Comparison of ENCODE assay signal across 7 mouse cellular contexts in the genomic region with DNA sequence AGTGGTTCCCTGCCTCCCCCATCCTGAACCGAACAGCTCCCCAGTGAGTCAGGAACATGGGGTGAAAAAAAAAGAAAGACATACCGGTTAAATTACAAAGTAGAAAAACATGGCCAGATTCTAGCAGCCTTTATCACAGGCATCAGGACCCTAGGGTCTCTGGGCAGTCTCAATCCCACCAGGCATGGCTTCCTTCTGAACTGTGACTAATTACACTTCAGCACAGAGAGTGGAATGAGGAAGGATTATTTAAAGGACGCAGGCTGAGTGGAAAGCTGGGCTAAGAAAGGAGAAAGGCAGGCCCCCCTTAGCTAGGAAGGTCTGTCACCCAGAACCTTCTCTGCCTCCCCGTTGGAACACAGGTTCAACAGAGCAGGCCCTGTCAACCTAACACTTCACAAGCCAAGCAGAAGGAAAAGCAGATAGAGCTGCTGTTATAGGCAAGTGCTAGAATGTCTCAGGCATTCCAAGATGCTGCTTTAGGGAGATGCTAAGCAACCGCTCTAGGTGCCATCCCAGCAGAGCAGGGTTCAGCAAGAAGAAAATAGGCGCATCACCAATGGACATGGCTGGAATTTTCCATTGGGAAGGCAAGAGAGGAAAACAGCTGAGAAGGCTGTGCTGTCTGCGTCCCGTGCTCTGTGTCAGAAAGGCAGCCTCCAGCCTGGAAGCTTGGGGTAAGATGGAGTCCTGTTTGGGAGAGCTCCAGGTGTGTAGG. TPM values are rescaled to one million over a fixed set of nuclear protein-coding genes. Genes with fewer than 3 reads are reported as not detected.
DNase-seq lines count a peak whose midpoint lies in the region; ATAC-seq and TF ChIP-seq lines count a peak whose summit lies in the region.

No protein-coding gene starts in this region.

- H3K36me3 ChIP-seq in lung, embryonic 16.5 days (ENCODE audit: control insufficient read depth, insufficient read depth, low read length): no peaks in the 10 kb centered on the region; the same call in 1 of the 2 replicates
- peaks cover 28% of the 10 kb centered on the region for H3K36me3 ChIP-seq in embryonic facial prominence, embryonic 13.5 days
- H3K36me3 ChIP-seq in intestine, postnatal 0 days (ENCODE audit: control insufficient read depth, insufficient read depth): peaks cover 17% of the 10 kb centered on the region
- peaks cover 21% of the 10 kb centered on the region; the same call in 1 of the 2 replicates for H3K36me3 ChIP-seq in stomach, embryonic 14.5 days (ENCODE audit: control insufficient read depth, insufficient read depth, low read length)

- no peak overlapping the region for H3K4me2 ChIP-seq in lung, embryonic 16.5 days (ENCODE audit: low read depth, low read length)
- H3K4me2 ChIP-seq in embryonic facial prominence, embryonic 13.5 days: peak overlapping the region; percentile 40
- H3K4me2 ChIP-seq in intestine, postnatal 0 days (replicated peaks; ENCODE audit: low read depth): 0 out of 2 replicates have a peak overlapping the region, but pooled peaks have one; percentile 17
- no peak overlapping the region for H3K4me2 ChIP-seq in stomach, embryonic 14.5 days (replicated peaks; ENCODE audit: low read depth, low read length)

- ATAC-seq in lung, embryonic 16.5 days (ENCODE audit: low read depth): no peak
- no peak for ATAC-seq in embryonic facial prominence, embryonic 13.5 days (ENCODE audit: insufficient number of reproducible peaks, insufficient read depth, low FRiP score, low TSS enrichment, low read depth)
- no peak for ATAC-seq in intestine, postnatal 0 days
- no peak for ATAC-seq in stomach, embryonic 14.5 days (ENCODE audit: insufficient number of reproducible peaks, insufficient read depth, low FRiP score, low read depth)
- ATAC-seq in erythroid progenitor cell, adult 5-6 weeks (replicated peaks; ENCODE audit: low FRiP score, poor library complexity, severe bottlenecking): no peak

- H3K27ac ChIP-seq in lung, embryonic 16.5 days (ENCODE audit: low read length): peak overlapping the region; percentile 95
- peak overlapping the region; percentile 89 for H3K27ac ChIP-seq in embryonic facial prominence, embryonic 13.5 days
- peak overlapping the region; percentile 85; the same call in 1 of the 2 replicates for H3K27ac ChIP-seq in intestine, postnatal 0 days (ENCODE audit: low read depth, low read length)
- H3K27ac ChIP-seq in stomach, embryonic 14.5 days (ENCODE audit: low read length): peak overlapping the region; percentile 87; the same call in 1 of the 2 replicates

- no peak for TF ChIP-seq CTCF in intestine, postnatal 0 days (IDR thresholded peaks at IDR 0.05; ENCODE audit: low read depth)

- no peaks in the 10 kb centered on the region for H3K9me3 ChIP-seq in lung, embryonic 16.5 days (ENCODE audit: control insufficient read depth, low read length)
- H3K9me3 ChIP-seq in embryonic facial prominence, embryonic 13.5 days: no peaks in the 10 kb centered on the region
- H3K9me3 ChIP-seq in intestine, postnatal 0 days (ENCODE audit: control insufficient read depth): no peaks in the 10 kb centered on the region
- no peaks in the 10 kb centered on the region for H3K9me3 ChIP-seq in stomach, embryonic 14.5 days (ENCODE audit: control insufficient read depth, low read depth, low read length)

- H3K4me3 ChIP-seq in lung, embryonic 16.5 days (ENCODE audit: low read length): no peak overlapping the region
- H3K4me3 ChIP-seq in embryonic facial prominence, embryonic 13.5 days: no peak overlapping the region
- no peak overlapping the region for H3K4me3 ChIP-seq in intestine, postnatal 0 days (ENCODE audit: low read depth, low read length)
- no peak overlapping the region for H3K4me3 ChIP-seq in stomach, embryonic 14.5 days (ENCODE audit: low read depth, low read length)

- 50% methylated on average over 8 of the region's 8 CpGs for WGBS in lung, embryonic 16.5 days
- 34% methylated on average over 8 of the region's 8 CpGs for WGBS in embryonic facial prominence, embryonic 13.5 days
- 45% methylated on average over 8 of the region's 8 CpGs for WGBS in intestine, postnatal 0 days
- 33% methylated on average over 8 of the region's 8 CpGs for WGBS in stomach, embryonic 14.5 days

- no peaks in the 10 kb centered on the region for H3K27me3 ChIP-seq in lung, embryonic 16.5 days (ENCODE audit: control insufficient read depth, insufficient read depth, low read depth, low read length)
- H3K27me3 ChIP-seq in embryonic facial prominence, embryonic 13.5 days: no peaks in the 10 kb centered on the region
- H3K27me3 ChIP-seq in intestine, postnatal 0 days (replicated peaks; ENCODE audit: control insufficient read depth, insufficient read depth, low read length): no peaks in the 10 kb centered on the region
- H3K27me3 ChIP-seq in stomach, embryonic 14.5 days (ENCODE audit: control insufficient read depth, insufficient read depth, low read length): no peaks in the 10 kb centered on the region

- peaks cover 83% of the 10 kb centered on the region for H3K4me1 ChIP-seq in lung, embryonic 16.5 days (replicated peaks; ENCODE audit: control insufficient read depth, insufficient read depth, low read length)
- peaks cover 90% of the 10 kb centered on the region for H3K4me1 ChIP-seq in embryonic facial prominence, embryonic 13.5 days
- H3K4me1 ChIP-seq in intestine, postnatal 0 days (replicated peaks; ENCODE audit: control insufficient read depth, insufficient read depth, low read length): peaks cover 39% of the 10 kb centered on the region
- peaks cover 78% of the 10 kb centered on the region for H3K4me1 ChIP-seq in stomach, embryonic 14.5 days (ENCODE audit: control insufficient read depth, insufficient read depth, low read length)

- H3K9ac ChIP-seq in lung, embryonic 16.5 days (ENCODE audit: low read length): no peak overlapping the region
- peak overlapping the region; percentile 58 for H3K9ac ChIP-seq in embryonic facial prominence, embryonic 13.5 days
- no peak overlapping the region for H3K9ac ChIP-seq in intestine, postnatal 0 days (ENCODE audit: low read depth, low read length)
- no peak overlapping the region for H3K9ac ChIP-seq in stomach, embryonic 14.5 days (replicated peaks; ENCODE audit: low read depth, low read length)

- DNase-seq in lung, adult 18-20 months: no peak
- DNase-seq in lung, postnatal 36 days: no peak

RNA-seq across cellular contexts. Expression of a gene that starts 22.5 kb away (rescaled TPM):
- polyA plus RNA-seq in lung, embryonic 16.5 days (2015; fragmentation: Nextera tagmentation; extraction: Ambion mirVana): 40.6 and 48.7 TPM in 2 replicates
- 61.4 and 62.3 TPM in 2 replicates for polyA plus RNA-seq in embryonic facial prominence, embryonic 13.5 days (2015; fragmentation: Nextera tagmentation; extraction: Ambion mirVana)
- polyA plus RNA-seq in intestine, postnatal 0 days (2015; fragmentation: Nextera tagmentation; extraction: Ambion mirVana): 43.5 and 57.7 TPM in 2 replicates
- polyA plus RNA-seq in stomach, embryonic 14.5 days (2014; fragmentation: Nextera tagmentation; extraction: Ambion mirVana): 53.1 and 57.6 TPM in 2 replicates
- total RNA-seq in erythroid progenitor cell, adult 5-6 weeks (2015; ENCODE audit: low replicate concordance): 55.3 and 129 TPM in 2 replicates
- total RNA-seq in erythroid progenitor cell, adult 5-6 weeks (2017; ENCODE audit: low replicate concordance): 59.5 and 85.9 TPM in 2 replicates

Comparison
In these comparisons a context has a peak if more than half of its experiments do, and no peak if none do; other contexts are left out.
1. H3K4me2 ChIP-seq: peak in embryonic facial prominence, embryonic 13.5 days (single experiment) and intestine, postnatal 0 days (single experiment); none in lung, embryonic 16.5 days (single experiment) and stomach, embryonic 14.5 days (single experiment).
2. Peak in every context shown above with its lines, with median percentiles within 50 percentile points of each other: H3K27ac ChIP-seq.